In the genomic region with DNA sequence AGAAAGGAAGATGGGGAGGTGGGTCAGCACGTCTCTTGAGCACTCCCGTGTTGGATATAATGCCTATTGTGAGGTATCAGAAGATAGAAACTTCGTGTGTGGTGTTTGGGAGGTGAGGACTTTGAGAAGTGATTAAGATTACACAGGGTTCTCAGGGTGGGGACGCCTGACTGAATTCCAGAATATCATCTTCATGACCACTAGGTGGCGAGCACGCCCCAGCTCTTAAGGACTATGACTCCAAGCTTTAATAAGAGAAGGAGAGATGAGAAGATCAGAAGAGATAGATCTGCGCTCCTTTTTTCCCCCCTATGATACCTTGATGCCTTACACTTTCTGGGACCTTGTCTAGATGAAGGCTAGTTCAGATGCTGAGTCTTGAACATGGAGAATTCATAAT, we compare ENCODE assay signal across 9 mouse cellular contexts. TPM values are rescaled to one million over a fixed set of nuclear protein-coding genes. Genes with fewer than 3 reads are reported as not detected.
DNase-seq lines count a peak whose midpoint lies in the region; ATAC-seq and TF ChIP-seq lines count a peak whose summit lies in the region.
"Had no signal": no experiment of that assay in that cellular context is flagged by ENCODE, and none has a peak within 500 bp of the region (broad histone marks: within the 10 kb centered on the region; RNA-seq: fewer than 3 reads in every experiment).

No protein-coding gene starts in this region.

- DNase-seq in adrenal gland, adult 2 months: peak; percentile 58
- no peak for DNase-seq in adrenal gland, postnatal 4 days (ENCODE audit: low spot score in 2 of 2)
- peak; percentile 14 for DNase-seq in G1E (ENCODE audit: low spot score)
- DNase-seq in cerebellum, postnatal 14 days: peak; percentile 56 to 57
- peak; percentile 48 to 60 for DNase-seq in heart, postnatal 10 days
- peak; percentile 69 for DNase-seq in large intestine, adult 2 months (ENCODE audit: low read depth, low spot score)
- DNase-seq in splenic B cell, adult 2 months (ENCODE audit: low read depth, low spot score): peak; percentile 84

- WGBS in large intestine, adult 2 months: 3% methylated on average over 7 of the region's 7 CpGs

- peak; percentile 40; the same call in 1 of the 2 replicates for ATAC-seq in G1E (ENCODE audit: extremely low read depth, insufficient number of reproducible peaks, low FRiP score, poor library complexity, severe bottlenecking)
- peak; percentile 78 for ATAC-seq in megakaryocyte-erythroid progenitor cell, adult 5-6 weeks (replicated peaks; ENCODE audit: low FRiP score, low TSS enrichment, poor library complexity, severe bottlenecking)

- TF ChIP-seq CTCF in G1E (IDR thresholded peaks at IDR 0.05; ENCODE audit: low read depth, low read length): no peak

- H3K36me3 ChIP-seq in G1E (replicated peaks): no peaks in the 10 kb centered on the region
- peaks cover 5% of the 10 kb centered on the region for H3K36me3 ChIP-seq in splenic B cell, adult 2 months (ENCODE audit: control insufficient read depth, insufficient read depth, low read length, poor library complexity, severe bottlenecking)

- peaks cover 18% of the 10 kb centered on the region; the same call in 1 of the 2 replicates for H3K27me3 ChIP-seq in G1E (ENCODE audit: insufficient read depth, low read length)
- no peaks in the 10 kb centered on the region; the same call in 1 of the 2 replicates for H3K27me3 ChIP-seq in splenic B cell, adult 2 months (ENCODE audit: control insufficient read depth, insufficient read depth, low read length, poor library complexity, severe bottlenecking)

- H3K4me3 ChIP-seq in G1E (ENCODE audit: low read depth, low read length): no peak overlapping the region

- H3K9me3 ChIP-seq in G1E (replicated peaks): no peaks in the 10 kb centered on the region

- H3K4me1 ChIP-seq in G1E (ENCODE audit: insufficient read depth, low read depth, low read length): no peaks in the 10 kb centered on the region

- intact Hi-C loops in heart, postnatal 10 days (cut with DNase I): no loop called here

RNA-seq across cellular contexts. Expression of a gene that starts 1.0 kb away (rescaled TPM):
- total RNA-seq in adrenal gland, adult 2 months (2021): 10 to 100 TPM; 22.7 to 71.9 TPM
- polyA plus RNA-seq in adrenal gland, adult 2 months (2012; rRNA removed): 17.6 and 31.2 TPM in 2 replicates
- total RNA-seq in adrenal gland, postnatal 4 days (2021): 10 to 100 TPM; 32.7 to 41.3 TPM
- total RNA-seq in G1E (2014; fragmentation: Nextera tagmentation) (not detected in 2 replicates), G1E (2017) (7.5 and 8.7 TPM in 2 replicates)
- not detected in 2 replicates for polyA plus RNA-seq in G1E (2012)
- 10 to 100 TPM in 1 of 2 experiments, 1 to 10 TPM in 1; 9.2 to 13.1 TPM for total RNA-seq in heart, postnatal 10 days (2021)
- polyA plus RNA-seq in large intestine, adult 2 months (2012; rRNA removed): 263 and 433 TPM in 2 replicates
- 2.4 and 16.7 TPM in 2 replicates for total RNA-seq in megakaryocyte-erythroid progenitor cell, adult 5-6 weeks (2014; fragmentation: Nextera tagmentation)
- 10.1 and 35.8 TPM in 2 replicates for total RNA-seq in megakaryocyte-erythroid progenitor cell, adult 5-6 weeks (2017)

RNA-seq across cellular contexts. Expression of a gene that starts 46.0 kb away (rescaled TPM):
- total RNA-seq in adrenal gland, adult 2 months (2021): not detected
- not detected in 2 replicates for polyA plus RNA-seq in adrenal gland, adult 2 months (2012; rRNA removed)
- total RNA-seq in adrenal gland, postnatal 4 days (2021): under 1 TPM in 1 of 2 experiments, not detected in 1; 0.31 TPM
- not detected in 2 replicates for total RNA-seq in G1E (2014; fragmentation: Nextera tagmentation)
- total RNA-seq in G1E (2017): not detected in 2 replicates
- not detected in 2 replicates for polyA plus RNA-seq in G1E (2012)
- total RNA-seq in heart, postnatal 10 days (2021): 1 to 10 TPM in 1 of 2 experiments, under 1 TPM in 1; 0.74 to 1.5 TPM
- polyA plus RNA-seq in large intestine, adult 2 months (2012; rRNA removed): not detected in 2 replicates
- not detected in 2 replicates for total RNA-seq in megakaryocyte-erythroid progenitor cell, adult 5-6 weeks (2014; fragmentation: Nextera tagmentation)
- total RNA-seq in megakaryocyte-erythroid progenitor cell, adult 5-6 weeks (2017): not detected in 2 replicates
- total RNA-seq: layer of hippocampus, adult 18-20 months had no signal

RNA-seq across cellular contexts. Expression of a gene that starts 49.3 kb away (rescaled TPM):
- not detected for total RNA-seq in adrenal gland, adult 2 months (2021)
- polyA plus RNA-seq in adrenal gland, adult 2 months (2012; rRNA removed): 1.5 and 1.7 TPM in 2 replicates
- not detected for total RNA-seq in adrenal gland, postnatal 4 days (2021)
- total RNA-seq in G1E (2014; fragmentation: Nextera tagmentation): not detected in 2 replicates
- total RNA-seq in G1E (2017): not detected in 2 replicates
- not detected in 2 replicates for polyA plus RNA-seq in G1E (2012)
- total RNA-seq in heart, postnatal 10 days (2021): under 1 TPM; 0.81 to 0.82 TPM
- polyA plus RNA-seq in large intestine, adult 2 months (2012; rRNA removed): not detected in 2 replicates
- not detected in 2 replicates for total RNA-seq in megakaryocyte-erythroid progenitor cell, adult 5-6 weeks (2014; fragmentation: Nextera tagmentation)
- not detected in 2 replicates for total RNA-seq in megakaryocyte-erythroid progenitor cell, adult 5-6 weeks (2017)

RNA-seq across cellular contexts. Expression of a gene that starts 50.1 kb away (rescaled TPM):
- total RNA-seq in adrenal gland, adult 2 months (2021): 10 to 100 TPM; 33.4 to 37.7 TPM
- polyA plus RNA-seq in adrenal gland, adult 2 months (2012; rRNA removed): 46.7 and 47.1 TPM in 2 replicates
- total RNA-seq in adrenal gland, postnatal 4 days (2021): 10 to 100 TPM; 44.9 TPM
- total RNA-seq in G1E (2014; fragmentation: Nextera tagmentation) (18.0 and 30.2 TPM in 2 replicates), G1E (2017) (46.6 and 47.9 TPM in 2 replicates)
- polyA plus RNA-seq in G1E (2012): 26.7 and 31.6 TPM in 2 replicates
- 10 to 100 TPM; 27.4 to 28.8 TPM for total RNA-seq in heart, postnatal 10 days (2021)
- polyA plus RNA-seq in large intestine, adult 2 months (2012; rRNA removed): 24.0 and 31.5 TPM in 2 replicates
- 22.3 and 38.7 TPM in 2 replicates for total RNA-seq in megakaryocyte-erythroid progenitor cell, adult 5-6 weeks (2014; fragmentation: Nextera tagmentation)
- 37.6 and 45.8 TPM in 2 replicates for total RNA-seq in megakaryocyte-erythroid progenitor cell, adult 5-6 weeks (2017)

Comparison
In these comparisons a context has a peak if more than half of its experiments do, and no peak if none do; other contexts are left out.
1. DNase-seq: peak in adrenal gland, adult 2 months (single experiment), G1E (single experiment), cerebellum, postnatal 14 days (2 of 2), heart, postnatal 10 days (2 of 2), large intestine, adult 2 months (single experiment) and splenic B cell, adult 2 months (single experiment); none in adrenal gland, postnatal 4 days (0 of 2).